Mouse (Mus musculus) intestine, embryonic 16.5 days (tissue): Measurements from ENCODE around the gene Trmt1. TPM values are rescaled to one million over a fixed set of nuclear protein-coding genes. Genes with fewer than 3 reads are reported as not detected.
A peak's percentile ranks its signal among the peaks of the same experiment; 100 is the strongest.

Experiments used
- ATAC-seq: fragments of 200-750 bp; cut with Nextera tagmentation; 2 replicates; pipeline ENCODE4 v1.8.0; 2017; ENCODE audit warnings: moderate TSS enrichment, moderate library complexity
- H3K27ac ChIP-seq: fragments of 300-500 bp; sonication (generic); 2 replicates; pipeline ENCODE4 v1.5.1; 2014; ENCODE audit warnings: mild to moderate bottlenecking, low read length
- H3K27me3 ChIP-seq: fragments of 300-500 bp; sonication (generic); replicated peaks from 2 replicates; pipeline ENCODE4 v1.6.1; 2014; ENCODE audit warnings: low read length, control low read depth, mixed read lengths; ENCODE audit not compliant: control insufficient read depth, insufficient read depth
- H3K36me3 ChIP-seq: fragments of 300-500 bp; sonication (generic); 2 replicates; pipeline ENCODE4 v1.6.1; 2014; ENCODE audit warnings: low read length, control low read depth; ENCODE audit not compliant: control insufficient read depth, insufficient read depth
- H3K4me1 ChIP-seq: fragments of 300-500 bp; sonication (generic); 2 replicates; pipeline ENCODE4 v1.6.1; 2014; ENCODE audit warnings: low read length, control low read depth, mixed read lengths; ENCODE audit not compliant: control insufficient read depth, insufficient read depth
- H3K4me2 ChIP-seq: fragments of 300-500 bp; sonication (generic); 2 replicates; pipeline ENCODE4 v1.6.1; 2014; ENCODE audit warnings: low read depth, low read length, control low read depth
- H3K4me3 ChIP-seq: fragments of 300-500 bp; sonication (generic); 2 replicates; pipeline ENCODE4 v1.5.1; 2014; ENCODE audit warnings: mild to moderate bottlenecking, low read length
- H3K9ac ChIP-seq: fragments of 300-500 bp; sonication (generic); 2 replicates; pipeline ENCODE4 v1.6.1; 2014; ENCODE audit warnings: low read depth, low read length
- H3K9me3 ChIP-seq: fragments of 300-500 bp; sonication (generic); 2 replicates; pipeline ENCODE4 v1.6.1; 2016; ENCODE audit warnings: low read length, control low read depth; ENCODE audit not compliant: control insufficient read depth
- WGBS: fragments of 180-500 bp; shearing (Covaris S2); extraction: QIAGEN DNeasy Blood & Tissue Kit; methylation state at CpG from one replicate; pipeline ENCODE4 v1.1.7; 2014; 5-methylcytosine and 5-hydroxymethylcytosine counted together
- polyA plus RNA-seq: library from polyadenylated mRNA; unstranded; fragments of >200 nt; fragmentation: Nextera tagmentation; extraction: Ambion mirVana; gene quantifications from 2 replicates; pipeline ENCODE4 v1.2.1, GENCODE M21; 2015

Gene Trmt1
- polyA plus RNA-seq, 1 experiment from 2014 or later: 67.1 TPM

DNA sequence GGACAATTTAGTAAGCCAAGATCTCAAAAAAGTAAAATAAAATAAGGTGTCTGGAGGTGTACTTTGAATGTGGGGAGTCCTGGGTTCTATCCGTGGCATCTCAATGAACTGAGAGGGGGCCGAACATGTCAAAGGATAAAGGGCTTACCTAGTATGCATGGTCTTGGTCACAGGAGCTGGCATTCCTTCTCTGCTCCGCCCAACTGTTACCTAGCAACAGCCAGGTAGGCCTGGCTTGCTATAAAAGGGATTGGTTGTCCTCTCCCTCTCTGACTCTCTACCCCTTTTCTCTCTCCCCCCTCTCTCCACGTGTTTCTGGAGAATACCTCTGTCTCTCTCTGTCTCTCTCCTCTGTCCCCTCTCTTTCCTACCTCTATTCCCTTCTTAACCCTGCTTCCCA is 28.4 kb upstream of the Trmt1 start:
- no peak for ATAC-seq
- Histone ChIP-seq H3K9ac (0 out of 2 replicates have a peak overlapping the region, but pooled peaks have one; percentile 21), H3K4me2 (0 out of 2 replicates have a peak overlapping the region, but pooled peaks have one; percentile 87), H3K27ac (peak overlapping the region; percentile 96), H3K27me3 (no peaks in the 10 kb centered on the region), H3K9me3 (no peaks in the 10 kb centered on the region), H3K36me3 (no peaks in the 10 kb centered on the region), H3K4me3 (no peak overlapping the region), H3K4me1 (peaks cover 45% of the 10 kb centered on the region)
- WGBS: 34% methylated on average over 4 of the region's 4 CpGs

DNA sequence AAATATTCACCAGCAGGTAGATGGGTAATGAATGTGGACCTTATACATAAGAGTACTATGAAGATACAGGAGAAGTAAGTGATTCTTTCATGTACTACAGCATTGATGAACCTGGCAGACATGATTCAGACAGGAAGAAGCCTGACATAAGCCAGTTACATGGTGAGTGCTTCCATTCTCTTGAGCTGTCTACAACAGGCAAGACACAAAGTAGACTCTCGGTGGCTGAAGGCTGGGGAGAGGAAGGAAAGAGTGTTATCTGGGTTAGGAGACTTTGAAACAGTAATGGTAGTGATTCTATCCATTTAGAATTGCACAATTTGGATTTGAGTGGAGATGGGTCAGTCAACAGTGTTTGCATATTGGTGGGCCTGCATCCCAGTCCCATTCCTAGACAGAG is 27.2 kb upstream of the Trmt1 start:
- peaks cover 49% of the 10 kb centered on the region for H3K4me1 ChIP-seq

DNA sequence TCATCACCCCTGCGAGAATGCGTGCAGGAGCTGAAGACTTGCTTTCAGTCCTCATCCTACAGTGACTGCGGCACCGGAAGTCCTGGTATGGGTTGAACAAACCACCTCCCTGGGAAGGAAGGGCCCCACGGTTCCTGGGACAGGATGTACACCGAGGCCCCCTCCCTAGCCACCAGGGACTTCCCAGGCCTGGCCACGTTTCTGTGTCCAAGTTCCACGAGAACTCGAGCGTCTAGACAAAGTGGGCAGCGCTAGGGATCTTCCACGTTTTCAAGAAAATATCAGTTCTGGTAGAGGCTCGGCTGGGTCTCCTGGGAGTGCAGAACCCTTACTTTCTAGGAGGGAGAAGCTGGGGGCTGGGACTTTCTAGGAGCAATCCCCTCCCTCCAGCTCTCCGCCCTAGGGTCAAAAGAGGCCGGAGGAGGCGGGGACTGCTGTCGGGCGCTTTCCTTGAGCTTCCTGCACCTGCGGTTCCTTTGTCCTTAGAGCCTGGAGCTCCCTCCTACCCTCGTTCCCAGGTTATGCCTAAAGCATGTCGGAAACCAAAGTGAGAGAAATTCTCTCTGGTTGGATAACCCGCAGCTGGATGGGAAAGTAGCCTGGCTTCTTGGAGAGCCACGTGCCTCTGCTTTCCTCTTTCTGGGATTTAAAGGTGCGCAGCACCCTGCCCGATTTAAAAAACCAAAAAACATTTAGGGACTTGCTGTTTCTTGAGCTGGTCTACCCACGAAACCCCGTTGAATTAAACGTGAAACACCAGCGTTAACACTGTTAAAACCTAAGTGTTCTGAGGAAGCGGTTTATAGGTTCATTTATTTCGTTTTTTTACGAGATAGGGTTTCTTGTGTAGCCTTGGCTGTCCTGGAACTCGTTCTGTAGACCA is 25.9 kb upstream of the Trmt1 start:
- WGBS: 3% methylated on average over 33 of the region's 33 CpGs
- Histone ChIP-seq H3K27ac (peak overlapping the region; percentile 97), H3K36me3 (no peaks in the 10 kb centered on the region), H3K4me2 (peak overlapping the region; percentile 77), H3K4me3 (peak overlapping the region; percentile 75), H3K9me3 (no peaks in the 10 kb centered on the region), H3K4me1 (peaks cover 44% of the 10 kb centered on the region), H3K9ac (peak overlapping the region; percentile 88), H3K27me3 (no peaks in the 10 kb centered on the region)
- ATAC-seq: no peak; the same call in 1 of the 2 replicates

More for the DNA sequence above, 27.2 kb upstream of the Trmt1 start:
- ATAC-seq: no peak
- Histone ChIP-seq H3K4me2 (0 out of 2 replicates have a peak overlapping the region, but pooled peaks have one; percentile 77), H3K4me3 (no peak overlapping the region), H3K9me3 (no peaks in the 10 kb centered on the region), H3K9ac (no peak overlapping the region), H3K36me3 (no peaks in the 10 kb centered on the region), H3K27me3 (no peaks in the 10 kb centered on the region), H3K27ac (peak overlapping the region; percentile 97)
- WGBS: 58% methylated on average over 1 of the region's 1 CpGs

DNA sequence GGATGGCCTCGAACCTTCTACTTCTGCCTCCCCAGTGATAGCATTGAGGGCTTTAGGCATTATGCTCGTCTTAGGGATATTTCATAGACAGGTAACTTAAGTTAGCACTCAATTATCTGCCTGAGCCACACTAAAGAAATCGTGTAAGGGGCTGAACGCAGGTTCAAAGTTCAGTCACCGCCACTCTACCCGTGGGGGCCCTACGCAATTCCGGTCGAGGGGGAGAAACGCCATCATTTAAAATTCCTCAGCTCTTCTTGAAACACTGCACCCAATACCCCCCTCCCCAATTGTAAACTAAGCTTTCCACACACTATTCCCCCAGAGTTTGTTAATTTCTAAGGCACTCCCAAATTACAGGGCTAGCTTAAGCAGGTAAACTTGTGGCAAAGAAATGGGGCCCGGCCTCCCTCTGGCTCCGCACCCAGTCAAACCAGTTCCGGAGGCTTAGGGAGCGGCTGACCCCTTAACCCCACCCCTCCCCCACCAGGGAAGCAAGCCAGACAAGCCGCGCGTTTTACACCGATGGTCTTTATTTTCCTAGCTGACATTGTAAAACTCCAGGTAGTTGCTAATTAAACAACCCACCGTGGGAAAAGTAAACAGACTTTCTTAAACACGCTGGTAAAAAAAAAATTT is 25.2 kb upstream of the Trmt1 start:
- Histone ChIP-seq H3K4me3 (peak overlapping the region; percentile 75), H3K4me1 (peaks cover 44% of the 10 kb centered on the region), H3K4me2 (peak overlapping the region; percentile 77), H3K27ac (peak overlapping the region; percentile 97), H3K36me3 (no peaks in the 10 kb centered on the region), H3K9ac (peak overlapping the region; percentile 88), H3K27me3 (no peaks in the 10 kb centered on the region), H3K9me3 (no peaks in the 10 kb centered on the region)
- WGBS: 3% methylated on average over 20 of the region's 20 CpGs
- ATAC-seq: peak; percentile 17

DNA sequence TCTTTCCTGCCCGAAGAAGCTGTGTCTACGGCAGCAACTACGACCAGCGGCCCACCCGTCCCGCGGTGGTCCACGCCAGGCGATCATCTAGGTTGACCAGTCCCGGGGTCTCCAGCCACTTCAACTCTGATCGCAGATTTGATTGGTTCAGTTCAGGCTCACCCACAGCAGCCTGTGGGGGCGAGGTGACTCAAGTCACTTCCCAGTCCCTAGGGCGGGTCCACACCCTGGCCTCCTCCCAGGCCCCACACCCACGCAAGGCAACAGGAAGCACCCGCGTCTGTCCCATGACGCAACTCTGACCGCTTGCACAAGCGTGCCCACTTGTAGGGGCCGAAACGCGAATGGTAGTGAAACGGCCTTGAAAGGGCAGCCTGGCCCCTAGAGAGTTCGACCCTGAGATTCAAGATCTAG is 24.6 kb upstream of the Trmt1 start:
- WGBS: under 1% methylated on average over 24 of the region's 24 CpGs
- Histone ChIP-seq H3K4me2 (peak overlapping the region; percentile 77), H3K36me3 (no peaks in the 10 kb centered on the region), H3K4me3 (peak overlapping the region; percentile 75), H3K4me1 (peaks cover 41% of the 10 kb centered on the region), H3K9ac (peak overlapping the region; percentile 88), H3K27me3 (no peaks in the 10 kb centered on the region), H3K9me3 (no peaks in the 10 kb centered on the region), H3K27ac (peak overlapping the region; percentile 97)
- ATAC-seq: peak; percentile 50

DNA sequence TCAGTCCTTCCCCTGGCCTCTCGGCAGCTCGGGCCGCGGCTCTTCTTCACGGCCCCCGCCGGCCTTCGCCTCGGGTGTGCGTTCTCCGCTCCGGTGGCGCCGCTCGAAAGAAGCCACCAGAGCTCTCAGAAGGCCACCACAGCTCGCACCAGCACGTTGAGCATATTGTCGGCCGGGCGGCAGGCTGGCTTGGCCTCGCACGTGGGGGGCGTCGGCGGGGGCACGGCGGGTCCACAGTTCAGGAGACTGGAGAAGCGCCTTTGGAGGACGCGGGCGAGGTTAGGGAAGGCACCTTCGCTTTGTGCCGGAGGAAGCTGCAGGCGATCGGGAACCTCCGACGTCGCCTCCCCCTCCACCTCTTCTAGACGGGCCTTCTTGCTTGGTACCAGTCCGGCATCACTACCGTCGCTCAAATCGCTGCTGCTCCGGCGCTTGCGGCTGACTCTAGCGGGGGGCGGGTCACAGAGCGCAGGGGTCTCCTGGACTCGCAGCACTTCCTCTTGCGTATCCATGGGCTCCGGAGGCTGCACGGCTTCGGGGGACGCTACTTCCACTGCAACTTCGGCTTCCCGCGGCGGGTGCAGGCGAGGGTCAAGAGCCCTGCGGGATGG is 24.0 kb upstream of the Trmt1 start:
- Histone ChIP-seq H3K4me2 (peak overlapping the region; percentile 77), H3K4me1 (peaks cover 39% of the 10 kb centered on the region), H3K36me3 (no peaks in the 10 kb centered on the region), H3K4me3 (peak overlapping the region; percentile 75), H3K27ac (peak overlapping the region; percentile 97), H3K27me3 (no peaks in the 10 kb centered on the region), H3K9ac (peak overlapping the region; percentile 88), H3K9me3 (no peaks in the 10 kb centered on the region)
- no peak for ATAC-seq
- under 1% methylated on average over 61 of the region's 61 CpGs for WGBS

DNA sequence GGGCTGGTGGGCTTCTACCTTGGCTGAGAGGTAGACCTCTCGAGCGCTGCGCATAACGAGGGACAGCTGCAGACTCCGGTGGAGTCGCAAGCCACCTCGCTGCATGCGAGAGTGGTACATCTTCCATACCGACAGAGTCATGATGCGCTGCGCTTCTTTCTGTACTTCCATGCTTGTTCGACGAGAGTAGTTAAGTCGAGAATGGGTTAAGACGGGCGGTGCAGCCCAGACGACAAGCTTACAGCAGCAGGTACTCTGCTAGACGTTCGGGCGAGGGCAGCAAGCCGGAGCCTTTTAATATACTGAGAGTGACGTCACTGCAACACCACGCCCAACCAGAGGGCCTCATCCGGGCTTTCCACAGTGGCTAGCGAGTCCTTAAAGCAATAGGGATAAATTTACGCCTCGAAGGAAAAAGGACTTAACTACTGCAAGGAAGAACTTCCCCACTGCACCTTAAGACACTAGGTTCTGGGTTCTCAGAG is 23.5 kb upstream of the Trmt1 start, which contains the start of gene Ier2:
TSS of gene Ier2 (minus strand) at position 272 of the 485 bp plus-strand sequence.
- whole genome bisulfite sequencing: under 1% methylated on average over 27 of the region's 27 CpGs
- no peaks in the 10 kb centered on the region for H3K9me3 ChIP-seq
- no peaks in the 10 kb centered on the region for H3K27me3 ChIP-seq
- H3K4me3 ChIP-seq: peak within 1 kb of the TSS; percentile 75
- H3K4me2 ChIP-seq: peak within 1 kb of the TSS; percentile 77
- H3K27ac ChIP-seq: peak within 1 kb of the TSS; percentile 97
- H3K4me1 ChIP-seq: peaks cover 36% of the 10 kb centered on the region
- ATAC-seq: peak; percentile 66
- H3K9ac ChIP-seq: peak within 1 kb of the TSS; percentile 88
- H3K36me3 ChIP-seq: no peaks in the 10 kb centered on the region

DNA sequence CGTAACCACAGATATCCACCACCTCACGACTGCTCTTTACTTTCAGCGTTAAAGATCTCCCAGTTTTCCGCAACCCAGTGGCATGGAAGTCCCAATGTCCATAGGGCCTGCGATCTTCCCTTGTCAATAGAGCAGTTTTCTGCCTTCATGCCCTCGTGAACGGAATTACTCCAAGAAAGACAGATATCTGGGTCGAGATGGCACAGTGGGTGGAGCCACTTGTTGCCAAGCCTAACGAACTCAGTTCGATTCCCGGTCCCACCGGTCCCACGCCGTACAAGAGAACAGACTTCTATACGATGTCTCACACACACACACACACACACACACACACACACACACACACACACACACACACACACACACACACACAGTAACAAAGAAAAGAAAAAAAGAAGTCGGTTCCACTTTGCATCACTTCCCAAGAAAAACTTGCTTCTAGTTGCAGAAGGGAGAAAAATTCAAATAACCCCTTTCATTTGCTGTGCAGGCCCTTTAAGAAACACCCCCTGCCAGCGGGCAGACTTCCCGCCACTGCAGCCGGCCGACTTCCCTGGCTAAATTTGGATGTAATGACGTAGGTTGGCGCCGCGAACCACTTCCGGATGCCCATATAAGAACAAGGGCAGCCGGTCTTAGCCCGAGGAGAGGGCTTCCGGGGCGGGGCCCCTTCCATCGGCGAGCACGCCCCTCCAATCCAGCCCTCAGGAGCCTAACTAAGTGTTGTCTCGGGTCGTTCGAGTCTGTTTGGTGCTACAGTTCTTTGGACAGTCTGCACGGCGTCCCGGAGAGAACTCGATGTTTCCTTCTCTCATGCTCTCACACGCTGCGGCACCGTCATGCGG is 22.4 kb upstream of the Trmt1 start:
- peaks cover 27% of the 10 kb centered on the region for H3K4me1 ChIP-seq
- ATAC-seq: peak; percentile 75
- WGBS: 3% methylated on average over 43 of the region's 43 CpGs
- peak overlapping the region; percentile 75 for H3K4me3 ChIP-seq
- no peaks in the 10 kb centered on the region for H3K36me3 ChIP-seq
- peak overlapping the region; percentile 98 for H3K27ac ChIP-seq
- no peaks in the 10 kb centered on the region for H3K27me3 ChIP-seq
- no peaks in the 10 kb centered on the region for H3K9me3 ChIP-seq
- H3K9ac ChIP-seq: peak overlapping the region; percentile 77
- H3K4me2 ChIP-seq: peak overlapping the region; percentile 77
